Mouse (Mus musculus) G1E-ER4 (cell line): ENCODE results near the gene Pmel. TPM values are rescaled to one million over a fixed set of nuclear protein-coding genes. Genes with fewer than 3 reads are reported as not detected.

Experiments used
- GATA1 ChIP-seq: IDR thresholded peaks from one replicate; pipeline ENCODE4 v1.8.0; 2012; ENCODE audit warnings: low read length, inconsistent platforms
- polyA plus RNA-seq: library from polyadenylated mRNA; stranded (reverse); fragments of >175 nt; gene quantifications from 2 replicates; pipeline ENCODE4 v1.2.3, GENCODE M21; 2012

Gene Pmel
- polyA plus RNA-seq = 0.10 and 0.18 TPM in 2 replicates

GRCm38 (mm10) chr10:128703895-128704294 lies at the start of gene Pmel:
TSS of gene Pmel (plus strand) at chr10:128704195.
- TF ChIP-seq GATA1 = no peak

- TF ChIP-seq GATA1 = no peak
Measured at GRCm38 (mm10) chr10:128655254-128655653, 48.7 kb upstream of the Pmel start.

- TF ChIP-seq GATA1 = no peak
Measured at GRCm38 (mm10) chr10:128656731-128657130, 47.3 kb upstream of the Pmel start.

GRCm38 (mm10) chr10:128657844-128658243 lies 46.2 kb upstream of the Pmel start:
- no peak for TF ChIP-seq GATA1

GRCm38 (mm10) chr10:128659490-128659889 lies 44.5 kb upstream of the Pmel start:
- TF ChIP-seq GATA1 = no peak

GRCm38 (mm10) chr10:128662465-128662864 lies 41.5 kb upstream of the Pmel start:
- TF ChIP-seq GATA1 = peak; percentile 29

- no peak for TF ChIP-seq GATA1
Measured at GRCm38 (mm10) chr10:128663441-128664220, 40.4 kb upstream of the Pmel start.

- peak; percentile 6 for TF ChIP-seq GATA1
Measured at GRCm38 (mm10) chr10:128664808-128665207, 39.2 kb upstream of the Pmel start.

- TF ChIP-seq GATA1 = no peak
Measured at GRCm38 (mm10) chr10:128665307-128665706, 38.7 kb upstream of the Pmel start.

GRCm38 (mm10) chr10:128665806-128666205 lies 38.2 kb upstream of the Pmel start:
- TF ChIP-seq GATA1 = no peak

GRCm38 (mm10) chr10:128668790-128669672 lies 35.0 kb upstream of the Pmel start:
- no peak for TF ChIP-seq GATA1

GRCm38 (mm10) chr10:128671148-128671547 lies 32.8 kb upstream of the Pmel start:
- TF ChIP-seq GATA1 = no peak

- no peak for TF ChIP-seq GATA1
Measured at GRCm38 (mm10) chr10:128673763-128674468, 30.1 kb upstream of the Pmel start, which contains the start of gene Suox. TSS of gene Suox (minus strand) at chr10:128674073.

- TF ChIP-seq GATA1 = no peak
Measured at GRCm38 (mm10) chr10:128674469-128675008, 29.5 kb upstream of the Pmel start.

GRCm38 (mm10) chr10:128695411-128695991 lies 8.5 kb upstream of the Pmel start:
- no peak for TF ChIP-seq GATA1
